Mouse (Mus musculus) heart, postnatal 36 days (tissue): ENCODE results near the gene Rtl5. TPM values are rescaled to one million over a fixed set of nuclear protein-coding genes. Genes with fewer than 3 reads are reported as not detected.

Source experiments
- DNase-seq, 2 experiments: peaks; one replicate each; pipeline ENCODE4 v3.0.0; 2021 to 2022
- intact Hi-C: fragments of 180-260 bp; cut with DNase I; formaldehyde crosslinking; loops from one replicate; pipeline ENCODE4 v1.15.1; 2025
- total RNA-seq, 2 experiments: library from RNA; stranded (reverse); gene quantifications; 2 replicates each; pipeline ENCODE4 v1.2.3; 2021

The Rtl5 gene
- total RNA-seq, 2 experiments from 2014 or later, result 2.5 to 2.6 TPM

GRCm38 (mm10) chrX:102068811-102069540, 2.1 kb downstream of the Rtl5 start:
- intact Hi-C loops, result loop anchor here (5.0 kb wide), 1 partner anchor 262 kb away; no protein-coding TSS in a partner anchor
- DNase-seq, result no peak

- intact Hi-C loops, result loop anchor here (5.0 kb wide), 1 partner anchor 260 kb away; no protein-coding TSS in a partner anchor
- DNase-seq, result no peak
Measured at GRCm38 (mm10) chrX:102067118-102067517, 4.0 kb downstream of the Rtl5 start.

DNA sequence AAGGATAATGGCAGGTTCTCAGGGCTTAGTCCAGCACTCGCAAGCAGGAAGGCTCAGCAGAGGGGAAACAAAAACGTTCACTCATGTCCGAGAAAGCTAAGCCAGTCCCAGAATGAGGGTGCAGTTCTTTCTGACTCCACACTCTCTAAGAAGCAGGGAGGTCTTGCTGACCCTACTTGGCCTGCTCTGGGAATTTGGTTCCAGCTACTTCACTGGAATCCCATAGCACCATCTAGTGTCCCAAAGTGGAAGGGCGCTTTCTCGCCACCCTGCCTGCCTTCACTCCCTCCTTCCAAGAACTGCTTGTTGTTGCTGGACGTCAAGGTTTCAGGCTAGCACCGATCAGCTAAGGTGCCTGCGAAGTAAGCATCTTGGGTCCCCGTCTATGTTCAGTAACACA, 5.0 kb downstream of the Rtl5 start:
- DNase-seq, result peak; percentile 74 to 80
- intact Hi-C loops, result loop anchor here (1.0 to 5.0 kb wide), 3 partner anchors 85 to 259 kb away; no protein-coding TSS in a partner anchor

- no peak for DNase-seq
- intact Hi-C loops, result loop anchor here (5.0 kb wide), 1 partner anchor 258 kb away; no protein-coding TSS in a partner anchor
Measured at GRCm38 (mm10) chrX:102065213-102065775, 5.8 kb downstream of the Rtl5 start.

- no peak for DNase-seq
- intact Hi-C loops, result no loop called here
Measured at GRCm38 (mm10) chrX:102064062-102064461, 7.0 kb downstream of the Rtl5 start.

- DNase-seq, result peak; percentile 35 to 43
- intact Hi-C loops, result no loop called here
Measured at GRCm38 (mm10) chrX:102060891-102061290, 10.2 kb downstream of the Rtl5 start.

DNA sequence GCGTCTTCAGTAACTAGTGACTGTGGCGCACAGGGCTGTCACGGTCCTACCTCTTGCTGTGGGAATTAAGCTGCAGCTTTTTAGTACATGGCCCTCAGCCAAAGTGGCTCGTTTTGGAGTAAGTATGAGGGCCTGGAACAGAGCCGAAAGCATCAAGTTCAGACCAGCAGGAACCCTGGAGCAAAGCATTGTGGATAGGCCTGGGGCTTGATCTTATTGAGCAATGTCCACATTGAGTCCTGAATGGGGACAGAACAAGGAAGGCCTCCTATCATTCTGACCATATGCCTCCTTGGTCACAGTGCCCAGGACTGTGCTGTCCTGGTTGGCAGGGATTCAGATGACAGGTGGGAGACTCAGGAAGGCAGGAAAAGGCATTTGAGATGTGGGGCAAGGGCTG, 10.9 kb downstream of the Rtl5 start:
- peak in 1 of 2 experiments; percentile 9 for DNase-seq
- intact Hi-C loops, result no loop called here

DNA sequence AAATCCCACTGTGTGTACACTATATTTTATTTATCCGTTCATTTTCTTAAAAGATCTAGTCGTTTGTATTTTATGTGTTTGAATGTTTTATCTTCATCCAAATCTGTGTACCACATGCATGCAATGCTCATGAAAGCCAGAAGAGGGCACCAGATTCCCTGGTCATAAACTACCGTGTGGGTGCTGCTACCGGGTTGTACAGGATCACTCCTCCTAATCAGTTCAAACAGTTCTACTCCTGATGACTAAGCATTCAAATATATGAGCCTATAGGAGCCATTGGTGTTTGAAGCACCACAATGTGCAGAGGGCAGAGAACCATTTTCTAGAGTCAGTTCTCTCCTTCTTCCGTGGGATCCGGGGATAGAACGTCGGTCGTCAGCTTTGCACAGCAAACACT, 11.7 kb downstream of the Rtl5 start:
- intact Hi-C loops, result no loop called here

DNA sequence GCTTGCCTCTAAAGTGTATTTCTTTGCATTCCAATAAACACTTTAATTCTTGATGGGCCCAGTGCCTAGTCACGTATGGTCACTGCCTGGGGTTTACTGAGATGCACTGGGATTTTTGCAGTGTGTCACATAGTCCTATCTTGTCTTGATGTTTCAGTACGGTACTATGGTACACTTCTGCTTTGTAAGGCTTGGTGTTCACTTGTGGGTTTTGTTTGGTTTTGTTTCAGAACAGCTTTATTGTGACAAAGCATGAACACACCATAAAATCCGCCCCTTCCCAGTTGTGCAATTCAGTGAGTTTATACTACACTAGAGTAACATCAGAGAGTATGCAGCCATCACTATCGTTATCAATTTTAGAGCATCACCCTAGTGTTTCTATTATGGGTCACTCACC, 17.1 kb downstream of the Rtl5 start:
- no peak for DNase-seq
- intact Hi-C loops, result no loop called here

More for the DNA sequence above, 11.7 kb downstream of the Rtl5 start:
- peak in 1 of 2 experiments; percentile 24 for DNase-seq

- intact Hi-C loops, result no loop called here
- no peak for DNase-seq
Measured at GRCm38 (mm10) chrX:102053371-102053770, 17.7 kb downstream of the Rtl5 start.

DNA sequence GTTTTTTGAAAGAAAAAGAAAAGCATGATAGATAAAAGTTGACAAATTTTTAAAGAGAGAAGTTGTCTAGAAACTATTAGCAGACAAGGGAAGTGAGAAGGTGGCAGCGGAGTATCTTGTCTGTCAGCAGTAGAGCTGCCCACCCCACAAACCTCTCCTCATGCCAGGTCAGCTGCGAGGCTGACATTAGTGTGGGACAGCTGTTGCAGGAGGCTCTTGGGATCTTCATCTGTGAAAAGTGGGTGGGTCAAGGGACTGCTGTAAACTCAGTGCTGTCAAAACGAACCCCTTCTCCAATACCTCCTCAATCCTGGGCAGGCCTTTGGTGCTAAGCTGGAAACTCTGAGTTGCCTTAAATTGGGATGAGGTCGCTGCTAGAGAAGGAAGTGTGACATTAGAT, 19.9 kb downstream of the Rtl5 start:
- intact Hi-C loops, result no loop called here
- DNase-seq, result no peak

GRCm38 (mm10) chrX:102050552-102050951, 20.6 kb downstream of the Rtl5 start:
- DNase-seq, result no peak
- intact Hi-C loops, result no loop called here

DNA sequence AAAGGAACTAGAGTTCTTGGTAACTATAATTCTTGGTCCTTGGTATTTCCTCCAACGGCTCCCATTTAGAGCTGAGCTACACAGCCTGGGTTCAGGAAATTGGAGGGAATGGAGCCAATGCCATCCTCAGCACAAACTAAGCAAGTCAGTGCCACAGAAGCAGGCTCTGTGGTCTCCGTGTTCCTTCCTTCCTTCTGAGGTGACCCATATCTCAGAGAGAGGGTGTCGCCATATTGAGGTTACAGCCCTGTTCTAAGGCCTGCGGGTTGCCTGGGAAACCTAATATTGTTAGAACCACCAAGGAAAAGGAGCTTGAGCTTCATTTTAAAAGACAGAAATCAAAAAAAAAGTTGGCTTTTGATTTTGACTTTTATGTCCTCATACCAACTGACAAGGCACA, 28.7 kb downstream of the Rtl5 start:
- intact Hi-C loops, result no loop called here
- DNase-seq, result no peak

GRCm38 (mm10) chrX:102041562-102041961, 29.5 kb downstream of the Rtl5 start:
- no peak for DNase-seq
- intact Hi-C loops, result no loop called here

DNA sequence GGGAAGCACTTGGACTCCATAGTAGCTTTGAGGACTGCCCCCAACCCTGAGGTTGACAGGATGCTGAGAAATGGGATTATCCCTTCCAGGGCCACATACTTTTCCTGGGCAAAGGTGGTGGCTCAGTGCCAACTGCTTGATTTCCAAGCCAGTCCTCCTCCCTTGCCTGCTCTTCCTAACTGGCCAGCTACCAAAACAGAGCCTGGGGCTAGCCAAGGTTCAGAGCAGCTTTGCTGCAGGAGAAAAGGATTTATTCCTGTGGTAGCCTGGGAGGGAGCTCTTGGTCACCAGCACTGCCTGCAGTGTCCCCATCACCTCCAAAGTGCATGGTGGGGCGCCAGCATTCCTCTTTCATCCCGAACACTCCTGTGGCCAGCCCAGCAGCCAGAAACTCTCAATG, 33.6 kb downstream of the Rtl5 start:
- intact Hi-C loops, result no loop called here
- peak in 1 of 2 experiments; percentile 48 for DNase-seq

- intact Hi-C loops, result no loop called here
- no peak for DNase-seq
Measured at GRCm38 (mm10) chrX:102036866-102037361, 34.2 kb downstream of the Rtl5 start.

- no peak for DNase-seq
Measured at GRCm38 (mm10) chrX:102035671-102036070, 35.4 kb downstream of the Rtl5 start.

DNA sequence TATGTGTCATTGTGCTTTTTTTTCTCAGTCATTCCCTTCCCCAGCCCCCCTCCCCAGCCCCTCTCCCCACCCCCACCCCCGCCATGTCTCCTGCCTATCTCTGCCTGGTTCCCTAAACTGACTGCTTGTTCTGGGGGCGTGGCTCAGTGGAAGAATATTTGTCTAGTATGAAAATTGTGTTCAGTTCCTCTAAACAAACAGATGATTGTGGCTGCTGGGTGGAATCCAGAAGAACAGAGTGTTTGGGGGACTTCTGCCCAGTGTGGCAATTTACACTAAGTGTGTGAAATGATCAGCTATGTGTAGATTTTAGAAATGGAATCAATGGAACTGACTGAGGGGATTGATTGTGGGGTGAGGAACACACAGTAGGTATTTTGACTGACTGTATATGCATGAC, 37.5 kb downstream of the Rtl5 start:
- no peak for DNase-seq
- intact Hi-C loops, result no loop called here

More at GRCm38 (mm10) chrX:102035671-102036070, 35.4 kb downstream of the Rtl5 start:
- intact Hi-C loops, result no loop called here

GRCm38 (mm10) chrX:102032431-102032830, 38.7 kb downstream of the Rtl5 start:
- intact Hi-C loops, result no loop called here
- DNase-seq, result no peak

DNA sequence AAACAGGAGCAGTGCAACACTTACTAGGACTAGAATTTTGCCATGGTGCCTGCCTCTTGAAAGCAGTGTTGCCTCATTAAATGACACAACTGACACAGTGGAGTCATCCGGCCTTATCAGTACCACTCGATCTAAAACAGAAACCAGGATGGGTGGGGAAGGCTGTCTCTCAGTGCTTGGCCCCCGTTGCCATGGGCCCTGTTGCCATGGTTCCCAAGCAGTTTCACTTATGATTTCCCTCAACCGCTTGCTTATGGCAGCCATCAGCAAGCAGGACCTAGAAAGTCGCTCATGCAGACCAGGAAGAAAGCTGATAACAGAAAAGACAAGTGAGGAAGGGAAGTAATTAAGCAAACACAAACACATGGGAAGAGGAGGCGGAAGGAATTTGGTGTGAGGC, 39.3 kb downstream of the Rtl5 start:
- intact Hi-C loops, result no loop called here
- DNase-seq, result peak in 1 of 2 experiments; percentile 48

GRCm38 (mm10) chrX:102024976-102025375, 46.1 kb downstream of the Rtl5 start:
- intact Hi-C loops, result no loop called here
- DNase-seq, result no peak
